Mouse (Mus musculus): Measurements from ENCODE around the gene Rptor.

Rptor gene

GRCm38 (mm10) chr11:119783653-119784052 lies 180.9 kb downstream of the Rptor start:
- DNase-seq (ENCODE audit: low spot score in 2 of 2): no peak

GRCm38 (mm10) chr11:119784672-119785341 lies 182.1 kb downstream of the Rptor start:
- no peak for DNase-seq (ENCODE audit: low spot score in 2 of 2)

- DNase-seq (ENCODE audit: low spot score in 2 of 2): no peak
Observed at GRCm38 (mm10) chr11:119785661-119786384, 183.1 kb downstream of the Rptor start.

- no peak for DNase-seq (ENCODE audit: low spot score in 2 of 2)
Observed at GRCm38 (mm10) chr11:119786385-119786880, 183.7 kb downstream of the Rptor start.

- DNase-seq (ENCODE audit: low spot score in 2 of 2): no peak
Observed at GRCm38 (mm10) chr11:119788488-119788887, 185.8 kb downstream of the Rptor start.

GRCm38 (mm10) chr11:119788919-119789713 lies 186.4 kb downstream of the Rptor start:
- DNase-seq (ENCODE audit: low spot score in 2 of 2): no peak

GRCm38 (mm10) chr11:119791923-119792564 lies 189.3 kb downstream of the Rptor start:
- no peak for DNase-seq (ENCODE audit: low spot score in 2 of 2)

- DNase-seq (ENCODE audit: low spot score in 2 of 2): no peak
Observed at GRCm38 (mm10) chr11:119793378-119793777, 190.7 kb downstream of the Rptor start.

GRCm38 (mm10) chr11:119794020-119794419 lies 191.3 kb downstream of the Rptor start:
- no peak for DNase-seq (ENCODE audit: low spot score in 2 of 2)

- DNase-seq (ENCODE audit: low spot score in 2 of 2): no peak
Observed at GRCm38 (mm10) chr11:119794671-119795070, 192.0 kb downstream of the Rptor start.

GRCm38 (mm10) chr11:119796406-119796805 lies 193.7 kb downstream of the Rptor start:
- DNase-seq (ENCODE audit: low spot score in 2 of 2): peak; percentile 68 to 83

- DNase-seq (ENCODE audit: low spot score in 2 of 2): no peak
Observed at GRCm38 (mm10) chr11:119796846-119797245, 194.1 kb downstream of the Rptor start.

GRCm38 (mm10) chr11:119799536-119799935 lies 196.8 kb downstream of the Rptor start:
- DNase-seq (ENCODE audit: low spot score in 2 of 2): no peak

- no peak for DNase-seq (ENCODE audit: low spot score in 2 of 2)
Observed at GRCm38 (mm10) chr11:119801855-119802254, 199.2 kb downstream of the Rptor start.

- no peak for DNase-seq (ENCODE audit: low spot score in 2 of 2)
Observed at GRCm38 (mm10) chr11:119802947-119803346, 200.2 kb downstream of the Rptor start.

- DNase-seq (ENCODE audit: low spot score in 2 of 2): no peak
Observed at GRCm38 (mm10) chr11:119804392-119804791, 201.7 kb downstream of the Rptor start.

- no peak for DNase-seq (ENCODE audit: low spot score in 2 of 2)
Observed at GRCm38 (mm10) chr11:119805112-119805750, 202.5 kb downstream of the Rptor start.

- no peak for DNase-seq (ENCODE audit: low spot score in 2 of 2)
Observed at GRCm38 (mm10) chr11:119806539-119806938, 203.8 kb downstream of the Rptor start.

- no peak for DNase-seq (ENCODE audit: low spot score in 2 of 2)
Observed at GRCm38 (mm10) chr11:119807431-119808031, 204.8 kb downstream of the Rptor start.

GRCm38 (mm10) chr11:119808647-119809280 lies 206.1 kb downstream of the Rptor start:
- DNase-seq (ENCODE audit: low spot score in 2 of 2): no peak

All from right cerebral cortex, postnatal 10 days (tissue).